Mouse (Mus musculus): ENCODE measurements around the gene Gpt2.

- no peak for TF ChIP-seq CTCF (IDR thresholded peaks at IDR 0.05; ENCODE audit: low read depth, low read length)
- no peak for TF ChIP-seq POLR2A (IDR thresholded peaks at IDR 0.05; ENCODE audit: borderline replicate concordance, low read depth, low read length)
These were observed 21.6 kb upstream of the Gpt2 start for GRCm38 (mm10) chr8:85470753-85471152.

Data from bone marrow macrophage, adult 2 months (primary cell).